Mouse (Mus musculus) olfactory bulb, adult 2 months (tissue): ENCODE measurements around the gene Ak2.

Experiments
- CTCF ChIP-seq: fragments of 200-500 bp; IDR thresholded peaks from 2 replicates; pipeline ENCODE4 v1.5.1; 2012; ENCODE audit warnings: low read depth, mild to moderate bottlenecking, low read length, moderate library complexity; ENCODE audit not compliant: insufficient read depth
- POLR2A ChIP-seq: fragments of 200-500 bp; IDR thresholded peaks from 2 replicates; pipeline ENCODE4 v1.6.1; 2012; ENCODE audit warnings: mild to moderate bottlenecking, low read depth, low read length, moderate library complexity; ENCODE audit not compliant: insufficient read depth

DNA sequence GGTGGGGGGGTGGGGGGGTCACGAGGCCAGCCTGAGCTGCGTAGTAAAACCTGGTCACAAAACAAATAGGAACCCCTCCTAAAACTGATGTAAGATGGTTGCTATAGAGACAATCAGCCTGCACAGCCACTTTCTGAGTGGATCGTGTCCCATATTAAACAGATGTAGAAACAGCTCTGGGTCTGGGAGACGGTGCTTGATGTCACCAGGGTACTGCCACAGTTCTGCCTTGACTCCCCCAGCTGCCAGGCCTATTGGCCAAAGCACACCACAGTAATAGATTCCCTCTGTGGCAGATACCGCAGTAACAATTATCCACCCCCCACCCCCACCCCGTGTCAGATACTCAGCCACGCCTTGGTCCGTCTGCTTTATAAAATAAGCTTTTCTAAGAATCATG is 6.6 kb downstream of the Ak2 start:
- TF ChIP-seq POLR2A, result no peak
- TF ChIP-seq CTCF, result no peak
